Mouse (Mus musculus): ENCODE results near the gene Synpr. TPM values are rescaled to one million over a fixed set of nuclear protein-coding genes. Genes with fewer than 3 reads are reported as not detected.

The Synpr gene
- polyA plus RNA-seq, 1 experiment from 2014 or later, result 0.29 TPM

- Histone ChIP-seq H3K4me2 (replicated peaks; ENCODE audit: low read depth, low read length) (no peak overlapping the region), H3K9me3 (ENCODE audit: low read length) (no peaks in the 10 kb centered on the region), H3K36me3 (ENCODE audit: insufficient read depth, low read length) (no peaks in the 10 kb centered on the region), H3K27ac (ENCODE audit: low read length) (no peak overlapping the region), H3K4me3 (ENCODE audit: low read depth, low read length) (no peak overlapping the region), H3K4me1 (ENCODE audit: insufficient read depth, low read depth, low read length) (no peaks in the 10 kb centered on the region), H3K27me3 (replicated peaks; ENCODE audit: insufficient read depth, low read length) (no peaks in the 10 kb centered on the region), H3K9ac (replicated peaks; ENCODE audit: low read depth) (no peak overlapping the region)
- no peak for DNase-seq (ENCODE audit: low spot score)
- 86% methylated on average over 4 of the region's 4 CpGs for WGBS
- no peak for ATAC-seq
- no peak for TF ChIP-seq CTCF (IDR thresholded peaks at IDR 0.05)
- TF ChIP-seq EP300 (IDR thresholded peaks at IDR 0.05), result no peak
Observed at GRCm38 (mm10) chr14:13340688-13341087, 56.1 kb downstream of the Synpr start.

- ATAC-seq, result no peak
- no peak for DNase-seq (ENCODE audit: low spot score)
- no peak overlapping the region for H3K9ac ChIP-seq (replicated peaks; ENCODE audit: low read depth)
- no peak overlapping the region for H3K4me3 ChIP-seq (ENCODE audit: low read depth, low read length)
- TF ChIP-seq CTCF (IDR thresholded peaks at IDR 0.05) (no peak), EP300 (IDR thresholded peaks at IDR 0.05) (no peak)
- no peak overlapping the region for H3K27ac ChIP-seq (ENCODE audit: low read length)
- no peaks in the 10 kb centered on the region for H3K4me1 ChIP-seq (ENCODE audit: insufficient read depth, low read depth, low read length)
- H3K9me3 ChIP-seq (ENCODE audit: low read length), result no peaks in the 10 kb centered on the region
- 54% methylated on average over 2 of the region's 2 CpGs for WGBS
- H3K4me2 ChIP-seq (replicated peaks; ENCODE audit: low read depth, low read length), result no peak overlapping the region
- H3K36me3 ChIP-seq (ENCODE audit: insufficient read depth, low read length), result no peaks in the 10 kb centered on the region
- H3K27me3 ChIP-seq (replicated peaks; ENCODE audit: insufficient read depth, low read length), result no peaks in the 10 kb centered on the region
Observed at GRCm38 (mm10) chr14:13344240-13344639, 59.7 kb downstream of the Synpr start.

GRCm38 (mm10) chr14:13349170-13349865, 64.7 kb downstream of the Synpr start:
- TF ChIP-seq CTCF (IDR thresholded peaks at IDR 0.05) (no peak), EP300 (IDR thresholded peaks at IDR 0.05) (no peak)
- peak; percentile 11 for DNase-seq (ENCODE audit: low spot score)
- H3K9me3 ChIP-seq (ENCODE audit: low read length), result no peaks in the 10 kb centered on the region
- H3K4me3 ChIP-seq (ENCODE audit: low read depth, low read length), result no peak overlapping the region
- no peaks in the 10 kb centered on the region for H3K36me3 ChIP-seq (ENCODE audit: insufficient read depth, low read length)
- ATAC-seq, result no peak
- H3K9ac ChIP-seq (replicated peaks; ENCODE audit: low read depth), result no peak overlapping the region
- no peaks in the 10 kb centered on the region for H3K27me3 ChIP-seq (replicated peaks; ENCODE audit: insufficient read depth, low read length)
- 40% methylated on average over 4 of the region's 4 CpGs for WGBS
- H3K4me2 ChIP-seq (replicated peaks; ENCODE audit: low read depth, low read length), result no peak overlapping the region
- H3K27ac ChIP-seq (ENCODE audit: low read length), result no peak overlapping the region
- H3K4me1 ChIP-seq (ENCODE audit: insufficient read depth, low read depth, low read length), result no peaks in the 10 kb centered on the region

GRCm38 (mm10) chr14:13354154-13354553, 69.6 kb downstream of the Synpr start:
- Histone ChIP-seq H3K36me3 (ENCODE audit: insufficient read depth, low read length) (no peaks in the 10 kb centered on the region), H3K4me2 (replicated peaks; ENCODE audit: low read depth, low read length) (no peak overlapping the region), H3K9ac (replicated peaks; ENCODE audit: low read depth) (no peak overlapping the region), H3K4me3 (ENCODE audit: low read depth, low read length) (no peak overlapping the region), H3K9me3 (ENCODE audit: low read length) (no peaks in the 10 kb centered on the region), H3K27ac (ENCODE audit: low read length) (no peak overlapping the region), H3K4me1 (ENCODE audit: insufficient read depth, low read depth, low read length) (no peaks in the 10 kb centered on the region), H3K27me3 (replicated peaks; ENCODE audit: insufficient read depth, low read length) (no peaks in the 10 kb centered on the region)
- 23% methylated on average over 5 of the region's 5 CpGs for WGBS
- DNase-seq (ENCODE audit: low spot score) (peak; percentile 56), ATAC-seq (no peak)
- TF ChIP-seq EP300 (IDR thresholded peaks at IDR 0.05), result no peak
- TF ChIP-seq CTCF (IDR thresholded peaks at IDR 0.05), result peak; percentile 83

GRCm38 (mm10) chr14:13355569-13356362, 71.2 kb downstream of the Synpr start:
- Histone ChIP-seq H3K9ac (replicated peaks; ENCODE audit: low read depth) (no peak overlapping the region), H3K4me2 (replicated peaks; ENCODE audit: low read depth, low read length) (no peak overlapping the region), H3K9me3 (ENCODE audit: low read length) (no peaks in the 10 kb centered on the region), H3K27ac (ENCODE audit: low read length) (no peak overlapping the region), H3K27me3 (replicated peaks; ENCODE audit: insufficient read depth, low read length) (no peaks in the 10 kb centered on the region), H3K4me1 (ENCODE audit: insufficient read depth, low read depth, low read length) (no peaks in the 10 kb centered on the region), H3K4me3 (ENCODE audit: low read depth, low read length) (no peak overlapping the region), H3K36me3 (ENCODE audit: insufficient read depth, low read length) (no peaks in the 10 kb centered on the region)
- DNase-seq (ENCODE audit: low spot score) (peak; percentile 82), ATAC-seq (peak; percentile 37; the same call in 1 of the 2 replicates)
- 12% methylated on average over 7 of the region's 7 CpGs for WGBS
- peak; percentile 91 for TF ChIP-seq CTCF (IDR thresholded peaks at IDR 0.05)
- TF ChIP-seq EP300 (IDR thresholded peaks at IDR 0.05), result no peak

- H3K4me1 ChIP-seq (ENCODE audit: insufficient read depth, low read depth, low read length), result no peaks in the 10 kb centered on the region
- TF ChIP-seq EP300 (IDR thresholded peaks at IDR 0.05), result no peak
- TF ChIP-seq CTCF (IDR thresholded peaks at IDR 0.05), result no peak
- WGBS, result 71% methylated on average over 5 of the region's 5 CpGs
- no peak overlapping the region for H3K4me3 ChIP-seq (ENCODE audit: low read depth, low read length)
- H3K4me2 ChIP-seq (replicated peaks; ENCODE audit: low read depth, low read length), result no peak overlapping the region
- no peak overlapping the region for H3K27ac ChIP-seq (ENCODE audit: low read length)
- no peak overlapping the region for H3K9ac ChIP-seq (replicated peaks; ENCODE audit: low read depth)
- no peaks in the 10 kb centered on the region for H3K27me3 ChIP-seq (replicated peaks; ENCODE audit: insufficient read depth, low read length)
- H3K36me3 ChIP-seq (ENCODE audit: insufficient read depth, low read length), result no peaks in the 10 kb centered on the region
- no peak for DNase-seq (ENCODE audit: low spot score)
- no peak for ATAC-seq
- no peaks in the 10 kb centered on the region for H3K9me3 ChIP-seq (ENCODE audit: low read length)
Observed at GRCm38 (mm10) chr14:13357101-13357667, 72.6 kb downstream of the Synpr start.

Data from lung, postnatal 0 days (tissue).